Mouse (Mus musculus): ENCODE results near the gene Psmd14. TPM values are rescaled to one million over a fixed set of nuclear protein-coding genes. Genes with fewer than 3 reads are reported as not detected.

Gene Psmd14
- total RNA-seq, 2 experiments from 2014 or later: 99.1 to 101 TPM

DNA sequence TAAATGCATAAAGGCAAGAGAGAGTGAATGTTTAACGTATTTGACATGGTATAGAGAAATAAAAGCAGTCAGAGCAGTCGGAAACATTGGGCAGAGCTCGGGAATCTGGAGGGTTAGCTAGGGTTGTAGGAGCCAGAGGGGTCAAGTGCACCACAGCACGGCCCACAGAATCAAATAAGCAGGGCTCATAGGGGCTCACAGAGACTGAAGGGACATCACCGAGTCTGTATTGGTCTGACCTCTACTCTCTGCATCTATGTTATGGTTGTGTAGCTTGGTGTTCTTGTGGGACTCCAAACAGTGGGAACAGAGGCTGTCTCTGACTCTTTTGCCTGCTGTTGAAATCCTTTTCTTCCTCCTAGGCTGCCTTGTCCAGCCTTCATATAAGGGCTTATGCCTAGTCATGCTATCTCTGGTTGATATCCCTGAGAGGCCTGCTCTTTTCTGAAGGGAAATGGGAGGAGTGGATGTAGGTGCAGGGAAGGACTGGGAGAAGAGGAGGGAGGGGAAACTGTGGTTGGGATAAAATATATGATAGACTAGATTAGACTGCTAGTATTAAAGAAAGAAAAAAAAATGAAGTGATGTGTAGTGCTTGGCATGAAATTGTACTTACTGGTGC is 47.9 kb downstream of the Psmd14 start:
- no peak for DNase-seq (ENCODE audit: low spot score in 2 of 2)

DNA sequence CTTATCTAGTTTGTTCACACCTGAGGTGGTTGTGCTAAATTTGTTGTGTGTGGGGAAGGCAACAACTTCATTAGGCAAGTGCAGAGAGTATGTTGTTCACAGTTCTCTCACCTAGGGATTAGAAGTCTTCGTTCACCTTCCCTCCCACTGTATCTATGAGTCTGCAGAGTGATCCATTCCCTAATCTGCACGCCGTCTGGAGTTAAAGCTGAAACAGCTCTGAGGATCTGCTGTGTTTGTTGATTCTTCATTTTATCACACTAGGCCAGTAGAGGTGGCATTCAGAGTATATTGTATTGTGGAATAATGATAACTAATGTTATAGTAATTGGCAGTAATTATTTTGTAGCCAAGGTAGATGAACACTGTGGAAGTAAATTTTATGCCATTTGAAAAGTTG is 48.5 kb downstream of the Psmd14 start:
- DNase-seq (ENCODE audit: low spot score in 2 of 2): no peak

DNA sequence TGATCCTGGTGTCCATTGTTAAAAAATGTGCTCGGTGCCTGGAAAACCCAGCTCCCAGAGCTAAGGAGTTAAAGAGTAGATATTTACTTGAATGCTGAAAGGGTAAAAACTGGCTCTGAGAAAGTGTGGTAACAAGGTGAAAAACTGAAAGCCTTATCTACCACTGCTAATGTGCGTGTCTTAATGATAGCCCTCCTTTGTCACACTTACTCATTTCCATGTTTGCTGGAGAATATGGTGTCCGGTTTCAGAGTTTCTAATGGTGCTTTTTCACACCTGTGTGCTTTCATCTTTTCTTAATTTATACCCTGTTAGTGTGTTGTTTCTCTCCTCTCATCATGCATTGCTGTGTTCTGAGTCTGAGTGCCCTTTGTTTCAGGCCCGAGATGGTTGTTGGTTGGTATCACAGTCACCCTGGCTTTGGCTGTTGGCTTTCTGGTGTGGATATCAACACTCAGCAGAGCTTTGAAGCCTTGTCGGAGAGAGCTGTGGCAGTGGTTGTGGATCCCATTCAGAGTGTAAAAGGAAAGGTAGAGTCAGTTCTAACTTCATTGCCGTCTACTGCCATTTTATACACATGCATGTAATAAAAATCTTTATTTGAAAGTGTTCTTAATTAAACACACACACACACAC is 53.1 kb downstream of the Psmd14 start:
- no peak for DNase-seq (ENCODE audit: low spot score in 2 of 2)

DNA sequence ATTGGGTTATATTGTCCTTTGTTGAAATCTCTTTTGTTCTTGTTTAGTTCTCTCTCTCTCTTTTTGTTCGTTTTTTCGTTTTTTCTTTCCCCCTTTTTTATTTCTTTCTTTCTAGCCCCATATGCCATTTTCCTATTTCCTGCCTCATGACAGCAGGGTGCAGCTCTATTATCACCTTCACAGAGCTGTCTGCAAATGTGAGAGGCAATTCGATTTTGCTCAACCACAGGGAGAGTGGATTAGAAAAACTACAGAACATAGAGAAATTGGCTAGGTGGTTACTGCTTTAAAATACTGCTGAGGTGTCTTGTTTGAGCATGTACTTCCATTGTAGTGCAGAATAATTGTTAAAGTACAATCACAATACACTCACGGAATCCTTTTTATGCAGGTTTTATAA is 54.0 kb downstream of the Psmd14 start:
- DNase-seq (ENCODE audit: low spot score in 2 of 2): no peak

- DNase-seq (ENCODE audit: low spot score in 2 of 2): no peak
These were observed 69.3 kb downstream of the Psmd14 start for GRCm38 (mm10) chr2:61780794-61781193.

DNA sequence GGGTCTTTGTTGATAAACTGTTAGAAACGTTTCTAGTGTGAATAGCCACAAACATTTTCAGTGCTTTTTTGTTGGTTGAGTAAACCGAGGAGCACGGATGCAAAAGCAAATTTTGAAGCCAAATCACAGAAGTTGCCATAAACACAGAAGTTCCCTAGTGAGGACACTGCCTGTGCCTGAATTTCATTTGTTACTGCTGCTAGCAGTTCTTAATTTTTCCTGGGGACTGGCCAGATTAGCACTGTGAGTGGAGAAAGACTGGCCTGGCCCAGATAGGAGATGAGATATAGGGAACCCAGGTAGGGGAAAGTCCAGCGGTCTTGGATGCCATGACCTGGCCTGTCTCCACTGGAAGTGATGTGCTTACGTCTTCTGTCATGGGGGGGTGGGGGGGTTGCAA is 83.5 kb downstream of the Psmd14 start:
- DNase-seq (ENCODE audit: low spot score in 2 of 2): no peak

- no peak for DNase-seq (ENCODE audit: low spot score in 2 of 2)
These were observed 86.6 kb downstream of the Psmd14 start for GRCm38 (mm10) chr2:61798048-61798447.

DNA sequence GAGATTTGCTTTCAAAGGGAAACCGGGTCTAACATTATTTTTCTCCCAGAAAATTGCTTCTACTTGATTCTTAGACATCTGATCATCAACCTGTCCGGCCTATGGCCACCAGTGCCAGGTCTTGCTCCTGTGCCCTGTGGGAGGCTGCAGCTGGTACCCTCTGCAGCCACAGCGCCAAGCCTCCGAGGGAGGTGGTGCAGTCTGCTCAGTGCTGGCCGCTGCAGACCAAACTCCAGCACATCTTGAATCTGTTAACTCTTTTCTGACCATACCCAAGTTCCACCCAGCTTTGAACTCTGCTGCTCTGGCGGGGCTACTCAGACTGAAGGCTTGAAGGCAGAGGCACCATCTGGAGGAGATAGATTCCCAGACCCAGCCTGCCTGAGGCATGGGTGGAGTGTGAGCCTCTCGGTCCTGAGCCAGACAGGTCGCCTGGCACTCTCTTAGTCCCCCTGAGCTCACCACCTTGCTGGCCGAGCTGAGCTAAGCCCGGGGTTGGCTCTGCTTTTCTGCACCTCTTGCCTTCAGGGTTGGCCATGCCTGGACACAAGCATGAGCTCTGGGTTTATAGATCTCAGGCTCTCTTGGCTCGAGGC is 91.3 kb downstream of the Psmd14 start, which contains the start of gene Tbr1:
Tbr1 (plus strand) TSS at position 275 of the 596 bp plus-strand sequence.
- DNase-seq (ENCODE audit: low spot score in 2 of 2): no peak

DNA sequence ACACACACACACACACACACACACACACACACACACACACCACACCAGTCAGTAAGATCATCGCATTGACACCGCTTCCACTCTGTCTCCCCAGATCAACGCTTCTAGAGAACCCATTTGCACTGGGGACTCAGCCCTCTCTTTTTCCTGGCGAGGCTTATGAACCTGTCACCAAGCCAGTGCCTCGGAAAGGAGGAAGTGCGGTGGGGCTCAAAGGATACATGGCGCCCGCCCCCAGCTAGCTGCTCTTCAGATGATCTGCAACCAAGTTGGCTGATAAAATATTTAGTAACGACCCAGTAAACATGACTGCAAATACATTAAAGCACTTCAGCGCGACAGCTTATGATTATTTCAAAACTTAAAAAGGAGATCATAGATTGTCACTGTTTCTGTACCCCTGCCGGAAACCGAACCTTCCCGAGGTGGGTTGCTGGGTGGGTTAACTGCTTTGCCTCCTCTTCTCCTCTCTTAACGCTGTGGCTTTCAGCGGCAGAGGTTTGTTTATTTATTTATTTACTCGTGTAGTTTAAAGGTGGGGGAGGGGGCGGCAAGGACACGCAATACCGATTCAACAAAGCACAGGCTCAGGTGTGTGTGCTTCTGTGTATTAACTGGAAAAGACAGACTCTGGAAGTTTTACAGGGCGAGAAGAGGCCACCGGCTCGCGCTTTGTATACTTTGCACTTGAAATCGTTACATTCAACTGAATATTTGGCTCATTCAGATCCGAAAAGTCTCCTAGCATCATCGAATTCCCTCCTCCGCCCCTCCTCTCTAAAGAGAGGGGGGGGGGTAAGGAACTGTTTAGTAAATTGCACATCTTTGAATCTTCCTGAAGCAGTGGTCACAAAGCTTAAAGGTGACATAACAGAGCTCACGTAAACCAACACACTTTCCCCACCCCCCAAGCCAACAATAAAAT is 92.2 kb downstream of the Psmd14 start:
- no peak for DNase-seq (ENCODE audit: low spot score in 2 of 2)

DNA sequence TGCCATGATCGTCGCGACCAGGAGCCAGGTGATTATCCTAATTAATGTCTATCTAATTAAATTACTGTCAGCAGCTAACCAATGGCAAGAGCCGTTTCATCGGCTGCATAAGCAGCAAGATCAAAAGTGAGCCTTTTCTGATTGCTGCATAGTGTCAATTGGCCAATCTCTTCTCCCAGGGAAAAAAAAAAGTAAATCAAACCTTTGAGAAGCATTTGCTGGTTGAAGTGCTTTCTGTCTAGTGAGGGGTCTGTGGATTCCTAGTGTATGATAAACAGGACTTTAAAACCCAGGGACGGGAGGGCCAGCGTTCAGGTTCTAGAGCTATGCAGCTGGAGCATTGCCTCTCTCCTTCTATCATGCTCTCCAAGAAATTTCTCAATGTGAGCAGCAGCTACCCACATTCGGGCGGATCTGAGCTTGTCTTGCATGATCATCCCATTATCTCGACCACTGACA is 92.9 kb downstream of the Psmd14 start:
- DNase-seq (ENCODE audit: low spot score in 2 of 2): no peak

DNA sequence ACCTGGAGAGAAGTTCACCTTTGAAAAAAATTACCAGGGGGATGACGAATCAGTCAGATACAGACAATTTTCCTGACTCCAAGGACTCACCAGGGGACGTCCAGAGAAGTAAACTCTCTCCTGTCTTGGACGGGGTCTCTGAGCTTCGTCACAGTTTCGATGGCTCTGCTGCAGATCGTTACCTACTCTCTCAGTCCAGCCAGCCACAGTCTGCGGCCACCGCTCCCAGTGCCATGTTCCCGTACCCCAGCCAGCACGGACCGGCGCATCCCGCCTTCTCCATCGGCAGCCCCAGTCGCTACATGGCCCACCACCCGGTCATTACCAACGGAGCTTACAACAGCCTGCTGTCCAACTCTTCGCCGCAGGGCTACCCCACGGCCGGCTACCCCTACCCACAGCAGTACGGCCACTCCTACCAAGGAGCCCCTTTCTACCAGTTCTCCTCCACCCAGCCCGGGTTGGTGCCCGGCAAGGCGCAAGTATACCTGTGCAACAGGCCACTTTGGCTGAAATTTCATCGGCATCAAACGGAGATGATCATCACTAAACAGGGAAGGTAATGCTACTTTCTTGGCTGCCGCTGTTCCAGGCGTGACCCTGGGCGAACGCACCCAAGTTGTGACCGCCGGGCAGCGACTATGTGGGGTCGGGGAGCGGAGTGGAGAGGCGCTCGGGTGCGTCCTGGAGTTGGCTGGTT is 93.5 kb downstream of the Psmd14 start:
- no peak for DNase-seq (ENCODE audit: low spot score in 2 of 2)

- DNase-seq (ENCODE audit: low spot score in 2 of 2): no peak
These were observed 94.2 kb downstream of the Psmd14 start for GRCm38 (mm10) chr2:61805541-61806345.

DNA sequence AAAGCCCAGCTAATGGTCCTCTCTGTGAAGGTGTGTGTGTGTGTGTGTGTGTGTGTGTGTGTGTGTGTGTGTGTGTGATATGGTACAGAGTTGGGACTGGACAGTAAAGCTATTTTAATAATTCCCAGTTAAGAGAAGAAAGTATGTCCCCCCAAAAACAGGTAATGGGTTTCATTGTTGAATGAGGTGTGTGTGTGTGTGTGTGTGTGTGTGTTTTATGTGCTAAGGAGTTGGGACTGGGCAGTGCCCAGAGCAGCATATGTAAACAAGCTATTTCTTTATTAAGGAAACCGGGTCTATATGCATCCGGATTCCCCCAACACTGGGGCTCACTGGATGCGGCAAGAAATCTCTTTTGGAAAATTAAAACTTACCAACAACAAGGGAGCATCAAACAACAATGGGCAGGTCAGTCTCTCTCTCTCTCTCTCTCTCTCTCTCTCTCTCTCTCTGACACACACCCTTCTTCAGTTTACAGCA is 94.9 kb downstream of the Psmd14 start:
- DNase-seq (ENCODE audit: low spot score in 2 of 2): no peak

GRCm38 (mm10) chr2:61807151-61807550 is 95.7 kb downstream of the Psmd14 start:
- DNase-seq (ENCODE audit: low spot score in 2 of 2): no peak

GRCm38 (mm10) chr2:61807781-61808180 is 96.3 kb downstream of the Psmd14 start:
- no peak for DNase-seq (ENCODE audit: low spot score in 2 of 2)

- DNase-seq (ENCODE audit: low spot score in 2 of 2): no peak
These were observed 97.3 kb downstream of the Psmd14 start for GRCm38 (mm10) chr2:61808776-61809175.

- no peak for DNase-seq (ENCODE audit: low spot score in 2 of 2)
These were observed 97.9 kb downstream of the Psmd14 start for GRCm38 (mm10) chr2:61809381-61809780.

GRCm38 (mm10) chr2:61810751-61811150 is 99.3 kb downstream of the Psmd14 start:
- no peak for DNase-seq (ENCODE audit: low spot score in 2 of 2)

GRCm38 (mm10) chr2:61811163-61811506 is 99.6 kb downstream of the Psmd14 start:
- no peak for DNase-seq (ENCODE audit: low spot score in 2 of 2)
